Mouse (Mus musculus) CH12.LX (cell line): Measurements from ENCODE around the gene Psmb7. TPM values are rescaled to one million over a fixed set of nuclear protein-coding genes. Genes with fewer than 3 reads are reported as not detected.
A peak's percentile ranks its signal among the peaks of the same experiment; 100 is the strongest.

Experiments
- DNase-seq: peaks from one replicate; pipeline ENCODE4 v3.0.0-alpha.2; 2013; ENCODE audit errors: extremely low read depth
- H3K27ac ChIP-seq: 2 replicates; pipeline ENCODE4 v1.5.1; 2012; ENCODE audit warnings: low read depth, mild to moderate bottlenecking, control low read depth, moderate library complexity; ENCODE audit not compliant: insufficient read depth
- H3K27me3 ChIP-seq: replicated peaks from 2 replicates; pipeline ENCODE3; 2012; ENCODE audit warnings: inconsistent platforms
- H3K36me3 ChIP-seq, 2 experiments: replicated peaks in 1 of 2; 2 replicates each; pipeline versions ENCODE3 to v1.6.1; 2012; ENCODE audit warnings: inconsistent platforms in 1 of 2, low read length in 1 of 2, mild to moderate bottlenecking in 1 of 2, mixed read lengths in 1 of 2, moderate library complexity in 1 of 2; ENCODE audit not compliant: control insufficient read depth in 1 of 2, insufficient read depth in 1 of 2
- H3K4me1 ChIP-seq, 2 experiments: 2 replicates each; pipeline ENCODE4 v1.6.1; 2012; ENCODE audit warnings: inconsistent platforms in 1 of 2, moderate library complexity in 1 of 2; ENCODE audit not compliant: insufficient read depth in 2 of 2, control insufficient read depth in 1 of 2
- H3K4me2 ChIP-seq: 2 replicates; pipeline ENCODE4 v1.6.1; 2012; ENCODE audit warnings: low read depth, mild to moderate bottlenecking, control low read depth; ENCODE audit not compliant: poor library complexity, insufficient read depth, severe bottlenecking
- H3K4me3 ChIP-seq, 3 experiments: fragments of 150-350 bp in 1 of 3; sonication (generic) in 1 of 3; replicated peaks in 1 of 3; 2 replicates each; pipeline versions ENCODE3 to v1.5.1; 2011 to 2012; ENCODE audit warnings: low read depth in 2 of 3, low read length in 2 of 3, mild to moderate bottlenecking in 2 of 3, moderate library complexity in 2 of 3, control low read depth in 1 of 3, improper control_type of control experiment in 1 of 3, inconsistent platforms in 1 of 3, mixed read lengths in 1 of 3; ENCODE audit not compliant: poor library complexity in 1 of 3
- H3K79me2 ChIP-seq: replicated peaks from 2 replicates; pipeline ENCODE4 v1.6.1; 2012; ENCODE audit warnings: mild to moderate bottlenecking, moderate library complexity; ENCODE audit not compliant: control insufficient read depth, poor library complexity, insufficient read depth, severe bottlenecking; ENCODE audit errors: extremely low read depth
- H3K9ac ChIP-seq: 2 replicates; pipeline ENCODE4 v1.6.1; 2012; ENCODE audit warnings: low read depth, mild to moderate bottlenecking, control low read depth, moderate library complexity; ENCODE audit not compliant: insufficient read depth
- H3K9me3 ChIP-seq: replicated peaks from 2 replicates; pipeline ENCODE3; 2012; ENCODE audit warnings: low read length, inconsistent platforms, mixed read lengths
- CHD2 ChIP-seq: IDR thresholded peaks from 2 replicates; pipeline ENCODE4 v1.6.1; 2011; ENCODE audit warnings: low read length, improper control_type of control experiment
- CTCF ChIP-seq, 2 experiments: IDR thresholded peaks in 1 of 2; conservative IDR thresholded peaks in 1 of 2; 2 replicates each; pipeline ENCODE4 v1.5.1; 2011 to 2012; ENCODE audit warnings: low read depth in 2 of 2, low read length in 2 of 2, improper control_type of control experiment in 1 of 2, inconsistent platforms in 1 of 2, mild to moderate bottlenecking in 1 of 2, moderate library complexity in 1 of 2
- ETS1 ChIP-seq: conservative IDR thresholded peaks from 2 replicates; pipeline ENCODE4 v1.6.1; 2012; ENCODE audit warnings: low read depth, mild to moderate bottlenecking, inconsistent platforms, low read length, improper control_type of control experiment, moderate library complexity
- HCFC1 ChIP-seq: IDR thresholded peaks from 2 replicates; pipeline ENCODE4 v1.6.1; 2012; ENCODE audit warnings: low read depth, mild to moderate bottlenecking, inconsistent platforms, low read length, improper control_type of control experiment
- MAX ChIP-seq: IDR thresholded peaks from 2 replicates; pipeline ENCODE4 v1.6.1; 2011; ENCODE audit warnings: low read length, improper control_type of control experiment
- MAZ ChIP-seq: IDR thresholded peaks from 2 replicates; pipeline ENCODE4 v1.6.1; 2012; ENCODE audit warnings: low read depth, mild to moderate bottlenecking, inconsistent platforms, low read length, improper control_type of control experiment, moderate library complexity
- MEF2A ChIP-seq: IDR thresholded peaks from 2 replicates; pipeline ENCODE4 v1.6.1; 2014; ENCODE audit warnings: low read depth, mild to moderate bottlenecking, inconsistent platforms, low read length, improper control_type of control experiment, borderline replicate concordance
- MYC ChIP-seq: IDR thresholded peaks from 2 replicates; pipeline ENCODE4 v1.6.1; 2011; ENCODE audit warnings: low read depth, mild to moderate bottlenecking, improper control_type of control experiment, low read length
- NRF1 ChIP-seq: IDR thresholded peaks from 2 replicates; pipeline ENCODE4 v1.6.1; 2014; ENCODE audit warnings: low read depth, mild to moderate bottlenecking, inconsistent platforms, low read length, improper control_type of control experiment, moderate library complexity
- RCOR1 ChIP-seq: conservative IDR thresholded peaks from 2 replicates; pipeline ENCODE4 v1.6.1; 2012; ENCODE audit warnings: low read depth, mild to moderate bottlenecking, inconsistent platforms, low read length, improper control_type of control experiment
- SMC3 ChIP-seq: IDR thresholded peaks from 2 replicates; pipeline ENCODE4 v1.6.1; 2011; ENCODE audit warnings: low read depth, low read length, improper control_type of control experiment
- TBP ChIP-seq: conservative IDR thresholded peaks from 2 replicates; pipeline ENCODE4 v1.6.1; 2011; ENCODE audit warnings: low read depth, low read length, improper control_type of control experiment
- UBTF ChIP-seq: IDR thresholded peaks from 2 replicates; pipeline ENCODE4 v1.6.1; 2012; ENCODE audit warnings: low read depth, mild to moderate bottlenecking, inconsistent platforms, low read length, improper control_type of control experiment, moderate library complexity
- USF1 ChIP-seq: IDR thresholded peaks from 2 replicates; pipeline ENCODE4 v1.6.1; 2014; ENCODE audit warnings: low read depth, mild to moderate bottlenecking, inconsistent platforms, low read length, improper control_type of control experiment
- ZNF384 ChIP-seq: IDR thresholded peaks from 2 replicates; pipeline ENCODE4 v1.6.1; 2012; ENCODE audit warnings: low read depth, low read length, improper control_type of control experiment, inconsistent platforms
- dilution Hi-C: fragments of 300-500 bp; cut with MboI; formaldehyde crosslinking; loops from 2 replicates; pipeline ENCODE4 v1.14.3; 2020; ENCODE audit warnings: low sequenced_read_pairs; ENCODE audit not compliant: extremely low pct_unique_long_range_greater_than_20kb, extremely low pct_ligation_motif_present
- in situ Hi-C: fragments of 300-500 bp; cut with MboI; formaldehyde crosslinking; loops from 3 replicates; pipeline ENCODE4 v1.14.3; 2019; ENCODE audit warnings: low sequenced_read_pairs, low pct_ligation_motif_present, low pct_unique_long_range_greater_than_20kb, mixed read lengths
- polyA plus RNA-seq: library from polyadenylated mRNA; unstranded; fragments of >175 nt; gene quantifications from 2 replicates; pipeline ENCODE4 v1.2.1, GENCODE M21; 2012; ENCODE audit warnings: low read depth; ENCODE audit not compliant: insufficient read length
- total RNA-seq, 2 experiments: library from RNA; depleted of rRNA; stranded (reverse); fragments of 300-350 nt in 1 of 2; fragments of >200 nt in 1 of 2; gene quantifications; 2 replicates each; pipeline ENCODE4 v1.2.3; 2012 to 2014

The Psmb7 gene
- total and polyA plus RNA-seq, 3 experiments = 334 to 415 (median 389) TPM

DNA sequence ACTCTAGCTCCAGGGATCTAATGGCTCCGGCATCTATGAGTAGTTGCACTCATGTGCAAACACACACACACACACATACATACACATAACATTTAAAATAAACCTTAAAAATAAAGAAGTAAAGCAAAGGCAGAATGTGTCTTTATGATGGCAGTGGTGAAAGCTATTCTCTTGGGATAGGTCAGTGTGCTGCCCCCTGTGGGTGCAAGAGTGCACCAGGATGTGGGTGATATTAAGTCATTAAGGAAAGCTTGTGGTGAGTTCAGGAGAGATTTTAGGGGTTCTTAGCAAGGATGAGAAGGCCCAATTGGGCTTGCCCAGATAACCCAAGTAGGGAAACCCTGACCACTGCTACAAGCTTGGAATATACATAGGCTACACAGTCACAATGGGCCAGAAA, 46.0 kb downstream of the Psmb7 start:
- Histone ChIP-seq H3K79me2 (no peaks in the 10 kb centered on the region; the same call in 1 of the 2 replicates), H3K4me1 (peaks cover 0 to 6% of the 10 kb centered on the region in 2 experiments; a peak in 1 of 4 replicates), H3K4me3 (no peak overlapping the region), H3K4me2 (no peak overlapping the region), H3K27me3 (no peaks in the 10 kb centered on the region), H3K27ac (no peak overlapping the region), H3K9me3 (no peaks in the 10 kb centered on the region), H3K36me3 (peaks cover 18 to 86% of the 10 kb centered on the region in 2 experiments), H3K9ac (no peak overlapping the region)
- in situ Hi-C loops (no loop called here), dilution Hi-C loops (no loop called here)
- no peak for DNase-seq
- no peak for TF ChIP-seq MEF2A
- TF ChIP-seq TBP = no peak
- TF ChIP-seq MAZ = no peak
- TF ChIP-seq SMC3 = peak; percentile 54
- peak in 1 of 2 experiments; percentile 58; a peak in 3 of 4 replicates for TF ChIP-seq CTCF (conservative IDR thresholded peaks at IDR 0.05 in 1 of 2, IDR thresholded peaks at IDR 0.05 in 1 of 2; ENCODE audit: low read depth in 2 of 2, low read length in 2 of 2)

DNA sequence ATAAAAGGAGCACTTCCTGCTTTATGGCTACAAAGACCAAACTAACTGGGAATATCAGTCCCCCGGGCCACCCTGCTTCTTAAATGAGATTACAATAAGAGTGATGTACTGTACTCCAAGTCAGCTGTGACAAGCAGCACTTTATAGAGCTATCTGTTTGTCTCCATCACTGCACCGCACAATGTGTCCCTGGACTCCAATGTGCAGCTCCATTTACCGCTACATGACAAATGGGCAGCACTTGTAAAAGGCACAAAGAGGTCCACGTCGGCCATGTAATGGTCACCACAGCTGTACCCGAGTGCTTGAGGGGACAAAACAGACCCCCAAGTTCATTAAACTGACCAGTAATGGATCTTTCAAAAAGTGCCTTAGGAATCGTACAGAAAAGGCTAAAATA, 49.0 kb downstream of the Psmb7 start:
- no peak for DNase-seq
- TF ChIP-seq CHD2 = no peak
- no peak for TF ChIP-seq MAX
- no peak for TF ChIP-seq UBTF
- no peak for TF ChIP-seq RCOR1
- no peak for TF ChIP-seq HCFC1
- TF ChIP-seq NRF1 = no peak
- TF ChIP-seq USF1 = no peak
- no peak for TF ChIP-seq MYC
- TF ChIP-seq ZNF384 = no peak
- no peak for TF ChIP-seq CTCF (conservative IDR thresholded peaks at IDR 0.05 in 1 of 2, IDR thresholded peaks at IDR 0.05 in 1 of 2; ENCODE audit: low read depth in 2 of 2, low read length in 2 of 2)
- no peak for TF ChIP-seq ETS1
- Histone ChIP-seq H3K27ac (no peak overlapping the region), H3K27me3 (no peaks in the 10 kb centered on the region), H3K79me2 (peaks cover 3% of the 10 kb centered on the region; the same call in 1 of the 2 replicates), H3K4me2 (no peak overlapping the region), H3K4me1 (peaks cover 0 to 19% of the 10 kb centered on the region in 2 experiments; a peak in 2 of 4 replicates), H3K9ac (no peak overlapping the region), H3K4me3 (no peak overlapping the region), H3K9me3 (no peaks in the 10 kb centered on the region), H3K36me3 (peaks cover 17 to 88% of the 10 kb centered on the region in 2 experiments)
- in situ Hi-C loops = loop anchor here (5.0 kb wide), 1 partner anchor 168 kb away; no protein-coding TSS in a partner anchor
- dilution Hi-C loops = no loop called here
